Mouse (Mus musculus) ES-E14 (cell line): ENCODE data around the gene Krt10. TPM values are rescaled to one million over a fixed set of nuclear protein-coding genes. Genes with fewer than 3 reads are reported as not detected.

Experiments used
- DNase-seq: peaks from one replicate; pipeline ENCODE4 v3.0.0-alpha.2; 2013; ENCODE audit warnings: low read depth, low spot score
- H3K27ac ChIP-seq: 2 replicates; pipeline ENCODE4 v1.5.1; 2012; ENCODE audit warnings: low read depth, mild to moderate bottlenecking, low read length, moderate library complexity, mixed read lengths; ENCODE audit not compliant: poor library complexity, insufficient read depth, severe bottlenecking
- H3K36me3 ChIP-seq: 2 replicates; pipeline ENCODE4 v1.6.1; 2012; ENCODE audit warnings: mild to moderate bottlenecking, low read length, moderate library complexity, mixed read lengths; ENCODE audit not compliant: control insufficient read depth, poor library complexity, insufficient read depth, severe bottlenecking
- H3K4me1 ChIP-seq, 2 experiments: fragments of 150-350 bp in 1 of 2; sonication (generic) in 1 of 2; 2 replicates each; pipeline ENCODE4 v1.6.1; 2012; ENCODE audit warnings: low read length in 2 of 2, mild to moderate bottlenecking in 1 of 2, mixed read lengths in 1 of 2; ENCODE audit not compliant: control insufficient read depth in 2 of 2, insufficient read depth in 2 of 2, poor library complexity in 1 of 2
- H3K4me3 ChIP-seq, 2 experiments: fragments of 150-350 bp in 1 of 2; sonication (generic) in 1 of 2; 2 replicates each; pipeline ENCODE4 v1.5.1; 2012; ENCODE audit warnings: low read length in 2 of 2, low read depth in 1 of 2, mild to moderate bottlenecking in 1 of 2, mixed read lengths in 1 of 2; ENCODE audit not compliant: insufficient read depth in 1 of 2, poor library complexity in 1 of 2, severe bottlenecking in 1 of 2
- H3K9ac ChIP-seq: 2 replicates; pipeline ENCODE4 v1.6.1; 2012; ENCODE audit warnings: low read depth, mild to moderate bottlenecking, low read length, mixed read lengths; ENCODE audit not compliant: poor library complexity, insufficient read depth, severe bottlenecking
- H3K9me3 ChIP-seq: fragments of 150-350 bp; sonication (generic); 2 replicates; pipeline ENCODE4 v1.6.1; 2012; ENCODE audit warnings: low read depth, mild to moderate bottlenecking, low read length; ENCODE audit not compliant: control insufficient read depth, insufficient read depth
- CHD2 ChIP-seq: IDR thresholded peaks from 2 replicates; pipeline ENCODE4 v1.6.1; 2014; ENCODE audit warnings: mild to moderate bottlenecking, low read depth, low read length, inconsistent platforms
- HCFC1 ChIP-seq: IDR thresholded peaks from 2 replicates; pipeline ENCODE4 v1.6.1; 2012; ENCODE audit warnings: low read length, inconsistent platforms, borderline replicate concordance; ENCODE audit not compliant: insufficient read depth
- MAFK ChIP-seq: IDR thresholded peaks from 2 replicates; pipeline ENCODE4 v1.6.1; 2014; ENCODE audit warnings: mild to moderate bottlenecking, low read depth, low read length, inconsistent platforms; ENCODE audit not compliant: insufficient read depth
- ZC3H11A ChIP-seq: IDR thresholded peaks from 2 replicates; pipeline ENCODE4 v1.6.1; 2012; ENCODE audit warnings: low read depth, mild to moderate bottlenecking, inconsistent platforms, low read length, borderline replicate concordance
- ZNF384 ChIP-seq: IDR thresholded peaks from 2 replicates; pipeline ENCODE4 v1.6.1; 2012; ENCODE audit warnings: low read depth, low read length, inconsistent platforms
- in situ Hi-C, 2 experiments: fragments of 600-800 bp; cut with MboI; formaldehyde crosslinking; loops; one replicate each; pipeline ENCODE4 v1.15.1; 2025; ENCODE audit warnings: low sequenced_read_pairs in 2 of 2, inconsistent platforms in 1 of 2; ENCODE audit not compliant: unreplicated experiment in 2 of 2
- total RNA-seq: library from RNA; depleted of rRNA; stranded (reverse); fragments of 300-350 nt; gene quantifications from 2 replicates; pipeline ENCODE4 v1.2.3, GENCODE M21; 2012

Krt10 gene
- total RNA-seq, 1 experiment, result 2.8 TPM

- Histone ChIP-seq H3K9ac (peak overlapping the region; percentile 59), H3K4me1 (peaks cover 0 to 2% of the 10 kb centered on the region in 2 experiments; a peak in 1 of 4 replicates), H3K27ac (peak overlapping the region; percentile 85), H3K4me3 (peak overlapping the region; percentile 68 to 92), H3K9me3 (no peaks in the 10 kb centered on the region), H3K36me3 (no peaks in the 10 kb centered on the region)
- in situ Hi-C loops, result loop anchor here in 1 of 2 experiments (25.0 kb wide), 1 partner anchor 901 kb away; no protein-coding TSS in a partner anchor
- peak; percentile 54 for DNase-seq
- TF ChIP-seq ZC3H11A (no peak), CHD2 (no peak), ZNF384 (no peak)
Measured at GRCm38 (mm10) chr11:99385813-99386721, 3.1 kb downstream of the Krt10 start.

- H3K9me3 ChIP-seq, result no peaks in the 10 kb centered on the region
- no peaks in the 10 kb centered on the region for H3K36me3 ChIP-seq
- no peak overlapping the region for H3K27ac ChIP-seq
- no peak overlapping the region for H3K4me3 ChIP-seq
- TF ChIP-seq ZC3H11A (peak; percentile 75), CHD2 (no peak)
- H3K9ac ChIP-seq, result no peak overlapping the region
- in situ Hi-C loops, result loop anchor here in 1 of 2 experiments (25.0 kb wide), 1 partner anchor 908 kb away; no protein-coding TSS in a partner anchor
- peak; percentile 81 for DNase-seq
- no peaks in the 10 kb centered on the region; a peak in 1 of 4 replicates for H3K4me1 ChIP-seq
Measured at GRCm38 (mm10) chr11:99379568-99379967, 9.6 kb downstream of the Krt10 start.

GRCm38 (mm10) chr11:99374803-99375202 is 14.4 kb downstream of the Krt10 start, which contains the start of gene Krt28:
TSS of gene Krt28 (minus strand) at chr11:99374903.
- H3K9ac ChIP-seq, result no peak within 1 kb of the TSS
- H3K36me3 ChIP-seq, result no peaks in the 10 kb centered on the region
- H3K9me3 ChIP-seq, result no peaks in the 10 kb centered on the region
- H3K4me1 ChIP-seq, result peaks cover 0 to 2% of the 10 kb centered on the region in 2 experiments; a peak in 1 of 4 replicates
- DNase-seq, result no peak
- in situ Hi-C loops, result loop anchor here in 1 of 2 experiments (25.0 kb wide), 1 partner anchor 912 kb away; no protein-coding TSS in a partner anchor
- peak within 1 kb of the TSS; percentile 6 to 40; a peak in 2 of 4 replicates for H3K4me3 ChIP-seq
- no peak for TF ChIP-seq CHD2
- TF ChIP-seq ZNF384, result no peak
- TF ChIP-seq ZC3H11A, result no peak
- no peak for TF ChIP-seq HCFC1
- no peak for TF ChIP-seq MAFK
- H3K27ac ChIP-seq, result no peak within 1 kb of the TSS

- no peak for DNase-seq
- Histone ChIP-seq H3K4me3 (no peak overlapping the region), H3K9me3 (no peaks in the 10 kb centered on the region), H3K9ac (no peak overlapping the region), H3K27ac (no peak overlapping the region), H3K4me1 (0 out of 4 replicates have a peak, but pooled peaks cover 0 to 2% of the 10 kb centered on the region in 2 experiments), H3K36me3 (no peaks in the 10 kb centered on the region)
- in situ Hi-C loops, result no loop called here
- TF ChIP-seq HCFC1, result no peak
- no peak for TF ChIP-seq ZNF384
- no peak for TF ChIP-seq ZC3H11A
- TF ChIP-seq MAFK, result no peak
- no peak for TF ChIP-seq CHD2
Measured at GRCm38 (mm10) chr11:99369853-99370451, 19.2 kb downstream of the Krt10 start.
